Mouse (Mus musculus): ENCODE data around the gene Gm8773. TPM values are rescaled to one million over a fixed set of nuclear protein-coding genes. Genes with fewer than 3 reads are reported as not detected.

Gene Gm8773
- not detected for total RNA-seq (2023)

DNA sequence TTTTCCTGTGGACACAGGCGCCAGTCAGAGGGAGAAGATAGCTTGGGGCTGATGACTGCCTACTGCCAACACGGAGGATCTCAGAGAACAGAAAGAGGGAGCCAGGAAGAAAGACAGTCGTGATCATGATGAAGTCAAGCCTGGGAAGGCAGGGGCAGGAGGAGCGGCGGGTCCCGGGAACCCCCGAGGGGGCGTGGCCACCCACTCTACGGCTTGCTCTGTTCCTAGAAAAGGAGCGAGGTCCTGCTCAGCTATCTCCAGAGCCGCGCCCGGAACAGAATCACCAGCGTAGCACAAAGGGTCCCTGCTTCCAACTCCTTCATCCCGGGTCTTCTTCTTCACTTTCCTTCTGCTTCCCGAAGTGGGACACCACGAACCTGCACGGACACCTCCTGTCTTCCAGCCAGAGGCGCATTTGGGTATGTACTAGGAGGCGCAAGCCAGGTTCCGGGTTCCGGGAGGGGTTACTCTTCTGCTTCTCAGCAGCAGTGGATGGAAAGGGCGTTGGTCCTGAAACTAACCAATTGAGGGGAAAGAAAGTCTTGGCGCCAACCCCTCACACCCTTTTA is at the start of gene Gm8773:
Gm8773 (plus strand) TSS at position 51 of the 569 bp plus-strand sequence.

DNA sequence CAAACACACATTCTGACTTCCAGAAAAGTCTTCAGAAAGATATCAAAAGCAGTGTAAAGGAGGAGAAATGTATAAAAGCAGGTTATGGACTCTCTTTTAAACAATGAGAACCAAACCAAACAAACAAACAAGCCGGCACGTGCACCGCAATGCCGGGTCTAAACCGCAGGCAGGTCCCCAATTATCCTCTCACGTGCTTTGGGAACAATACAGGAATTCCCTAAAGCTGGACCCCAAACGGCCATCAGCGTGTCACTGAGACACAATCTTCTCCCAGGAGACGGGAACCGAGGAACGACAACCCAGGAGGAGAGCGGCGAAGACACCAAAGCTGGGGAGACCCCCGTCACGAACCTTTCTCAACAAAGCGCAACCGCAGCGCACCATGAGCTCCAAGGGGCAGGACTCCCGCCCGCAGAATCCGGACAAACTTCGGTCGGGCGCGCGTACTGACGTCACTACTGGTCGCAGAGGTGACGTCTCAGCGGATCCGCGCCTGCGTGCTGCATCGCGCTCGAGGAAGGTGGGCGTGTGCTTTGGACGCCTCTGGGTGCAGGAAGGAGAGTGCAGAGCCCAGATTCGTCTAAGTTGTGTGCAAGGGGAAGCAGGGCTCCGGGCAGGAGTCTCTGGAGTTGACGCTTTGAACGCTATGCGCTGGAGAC is 14.4 kb upstream of the Gm8773 start, which contains the start of gene Gtpbp10:
Gtpbp10 (minus strand) TSS at position 460 of the 662 bp plus-strand sequence.

Other genes with a start within 250 kb of the Gm8773 start
- gene Cdk14, start 153.5 kb upstream of the Gm8773 start, total RNA-seq (2023), result under 1 TPM; 0.61 to 0.74 TPM
- not detected for gene 1700015F17Rik, start 94.7 kb upstream of the Gm8773 start, total RNA-seq (2023)
- 1 to 10 TPM; 1.3 to 1.4 TPM for gene Cldn12, start 58.8 kb upstream of the Gm8773 start, total RNA-seq (2023)
- gene Gtpbp10, start 14.3 kb upstream of the Gm8773 start, total RNA-seq (2023), result 10 to 100 TPM; 18.0 to 23.1 TPM
- not detected for gene Cfap69, start 90.4 kb downstream of the Gm8773 start, total RNA-seq (2023)
- gene Steap2, start 120.8 kb downstream of the Gm8773 start, total RNA-seq (2023), result not detected
- not detected for gene Steap1, start 175.5 kb downstream of the Gm8773 start, total RNA-seq (2023)